Mouse (Mus musculus) liver, adult 2 months (tissue): ENCODE measurements around the gene Gm45711. TPM values are rescaled to one million over a fixed set of nuclear protein-coding genes. Genes with fewer than 3 reads are reported as not detected.
A peak's percentile ranks its signal among the peaks of the same experiment; 100 is the strongest.
"Not testable (repeated sequence)": the region's sequence is repeated elsewhere in the genome, so short reads cannot be mapped to it uniquely, and the experiment has no call there.

ENCODE experiments used
- DNase-seq: peaks from one replicate; pipeline ENCODE4 v3.0.0-alpha.2; 2011; ENCODE audit warnings: low read depth, low spot score; ENCODE audit errors: extremely low read depth
- H3K27ac ChIP-seq: fragments of 200-500 bp; replicated peaks from 2 replicates; pipeline ENCODE4 v1.5.1; 2012; ENCODE audit warnings: low read depth, mild to moderate bottlenecking, control low read depth, inconsistent platforms, low read length; ENCODE audit not compliant: insufficient read depth
- H3K27me3 ChIP-seq: fragments of 200-500 bp; 2 replicates; pipeline ENCODE4 v1.6.1; 2012; ENCODE audit warnings: mild to moderate bottlenecking, moderate library complexity, low read length, inconsistent platforms; ENCODE audit not compliant: control insufficient read depth, insufficient read depth
- H3K36me3 ChIP-seq: fragments of 200-500 bp; 2 replicates; pipeline ENCODE4 v1.6.1; 2012; ENCODE audit warnings: low read length, inconsistent platforms; ENCODE audit not compliant: control insufficient read depth, insufficient read depth
- H3K4me1 ChIP-seq: fragments of 200-500 bp; 2 replicates; pipeline ENCODE4 v1.6.1; 2011; ENCODE audit warnings: low read length; ENCODE audit not compliant: control insufficient read depth, insufficient read depth
- H3K4me3 ChIP-seq: fragments of 200-500 bp; 2 replicates; pipeline ENCODE4 v1.5.1; 2011; ENCODE audit warnings: low read depth, mild to moderate bottlenecking, control low read depth, low read length, moderate library complexity; ENCODE audit not compliant: insufficient read depth
- H3K79me2 ChIP-seq: fragments of 200-500 bp; 2 replicates; pipeline ENCODE4 v1.6.1; 2012; ENCODE audit warnings: inconsistent platforms, mild to moderate bottlenecking, low read length, moderate library complexity; ENCODE audit not compliant: control insufficient read depth, insufficient read depth
- H3K9ac ChIP-seq: fragments of 200-500 bp; 2 replicates; pipeline ENCODE4 v1.6.1; 2012; ENCODE audit warnings: low read depth, mild to moderate bottlenecking, control low read depth, inconsistent platforms, low read length
- CTCF ChIP-seq: fragments of 200-500 bp; IDR thresholded peaks from 2 replicates; pipeline ENCODE4 v1.5.1; 2011; ENCODE audit warnings: low read depth, low read length, control low read depth
- POLR2A ChIP-seq: fragments of 200-500 bp; IDR thresholded peaks from 2 replicates; pipeline ENCODE4 v1.6.1; 2011; ENCODE audit warnings: low read length, control low read depth; ENCODE audit not compliant: insufficient read depth; ENCODE audit errors: extremely low read depth
- WGBS: fragments of 180-500 bp; shearing (Covaris S2); methylation state at CpG from one replicate; pipeline ENCODE4 v1.1.7; 2018; 5-methylcytosine and 5-hydroxymethylcytosine counted together
- polyA plus RNA-seq: library from polyadenylated mRNA; depleted of rRNA; stranded (reverse); fragments of >200 nt; gene quantifications from 2 replicates; pipeline ENCODE4 v1.2.3, GENCODE M21; 2012
- total RNA-seq: library from RNA; depleted of rRNA; stranded (reverse); fragments of >200 nt; gene quantifications from 2 replicates; pipeline ENCODE4 v1.2.3, GENCODE M21; 2014

Gene Gm45711
- total and polyA plus RNA-seq, 2 experiments: not detected

- Histone ChIP-seq H3K36me3 (no peaks in the 10 kb centered on the region), H3K4me1 (no peaks in the 10 kb centered on the region; the same call in 1 of the 2 replicates), H3K27ac (peak overlapping the region; percentile 12; the same call in 1 of the 2 replicates), H3K27me3 (no peaks in the 10 kb centered on the region), H3K79me2 (no peaks in the 10 kb centered on the region), H3K9ac (no peak overlapping the region), H3K4me3 (no peak overlapping the region)
- peak; percentile 25 for DNase-seq
- TF ChIP-seq POLR2A (no peak), CTCF (no peak)
- 77% methylated on average over 1 of the region's 1 CpGs for WGBS
Measured at GRCm38 (mm10) chr8:104334196-104334595, 24.3 kb upstream of the Gm45711 start.

GRCm38 (mm10) chr8:104333786-104334185 is 23.9 kb upstream of the Gm45711 start:
- WGBS: 75% methylated on average over 5 of the region's 5 CpGs
- Histone ChIP-seq H3K36me3 (no peaks in the 10 kb centered on the region), H3K27ac (0 out of 2 replicates have a peak overlapping the region, but pooled peaks have one; percentile 12), H3K4me3 (no peak overlapping the region), H3K27me3 (no peaks in the 10 kb centered on the region), H3K4me1 (no peaks in the 10 kb centered on the region; the same call in 1 of the 2 replicates), H3K79me2 (no peaks in the 10 kb centered on the region), H3K9ac (no peak overlapping the region)
- peak; percentile 37 for DNase-seq
- TF ChIP-seq POLR2A (no peak), CTCF (no peak)

GRCm38 (mm10) chr8:104332665-104333631 is 23.1 kb upstream of the Gm45711 start:
- no peak for TF ChIP-seq POLR2A
- TF ChIP-seq CTCF: no peak
- H3K9ac ChIP-seq: no peak overlapping the region
- no peak overlapping the region for H3K4me3 ChIP-seq
- no peaks in the 10 kb centered on the region for H3K79me2 ChIP-seq
- no peak overlapping the region for H3K27ac ChIP-seq
- 71% methylated on average over 5 of the region's 5 CpGs for WGBS
- H3K36me3 ChIP-seq: no peaks in the 10 kb centered on the region
- no peaks in the 10 kb centered on the region for H3K4me1 ChIP-seq
- no peak for DNase-seq
- no peaks in the 10 kb centered on the region for H3K27me3 ChIP-seq

GRCm38 (mm10) chr8:104321930-104322329 is 12.0 kb upstream of the Gm45711 start, which contains the start of gene Cmtm2b:
TSS of gene Cmtm2b (plus strand) at chr8:104322230.
- not testable (repeated sequence) for H3K4me3 ChIP-seq, H3K36me3 ChIP-seq, H3K9ac ChIP-seq, H3K27ac ChIP-seq, H3K79me2 ChIP-seq, H3K27me3 ChIP-seq, DNase-seq, H3K4me1 ChIP-seq
- WGBS: 88% methylated on average over 12 of the region's 12 CpGs

GRCm38 (mm10) chr8:104321267-104321666 is 11.4 kb upstream of the Gm45711 start, which contains the start of gene Gm11020:
TSS of gene Gm11020 (plus strand) at chr8:104321567.
- 84% methylated on average over 11 of the region's 11 CpGs for WGBS
- H3K4me1 ChIP-seq, H3K9ac ChIP-seq, H3K27me3 ChIP-seq, H3K36me3 ChIP-seq, H3K4me3 ChIP-seq, DNase-seq, H3K27ac ChIP-seq, H3K79me2 ChIP-seq: not testable (repeated sequence)

GRCm38 (mm10) chr8:104313311-104313710 is 3.4 kb upstream of the Gm45711 start:
- WGBS: 55% methylated on average over 4 of the region's 4 CpGs
- no peak for DNase-seq
- no peaks in the 10 kb centered on the region for H3K36me3 ChIP-seq
- no peak overlapping the region for H3K4me3 ChIP-seq
- TF ChIP-seq POLR2A (no peak), CTCF (peak; percentile 45)
- no peaks in the 10 kb centered on the region for H3K4me1 ChIP-seq
- H3K27ac ChIP-seq: no peak overlapping the region
- H3K27me3 ChIP-seq: no peaks in the 10 kb centered on the region
- H3K79me2 ChIP-seq: no peaks in the 10 kb centered on the region
- no peak overlapping the region for H3K9ac ChIP-seq

- H3K4me3 ChIP-seq, DNase-seq, H3K27ac ChIP-seq, H3K27me3 ChIP-seq, H3K9ac ChIP-seq, H3K4me1 ChIP-seq, H3K79me2 ChIP-seq, H3K36me3 ChIP-seq: not testable (repeated sequence)
- WGBS: 91% methylated on average over 3 of the region's 3 CpGs
Measured at GRCm38 (mm10) chr8:104312023-104312422, 2.1 kb upstream of the Gm45711 start.

- not testable (repeated sequence) for H3K27me3 ChIP-seq, H3K4me1 ChIP-seq, H3K27ac ChIP-seq, DNase-seq, H3K79me2 ChIP-seq, H3K36me3 ChIP-seq, H3K9ac ChIP-seq, H3K4me3 ChIP-seq
- 46% methylated on average over 6 of the region's 6 CpGs for WGBS
Measured at GRCm38 (mm10) chr8:104308341-104308740, 1.5 kb downstream of the Gm45711 start.
